Mouse (Mus musculus) stomach, embryonic 14.5 days (tissue): ENCODE data around the gene Mettl9. TPM values are rescaled to one million over a fixed set of nuclear protein-coding genes. Genes with fewer than 3 reads are reported as not detected.

Experiments used
- ATAC-seq: fragments of 200-750 bp; cut with Nextera tagmentation; 2 replicates; pipeline ENCODE4 v1.8.0; 2017; ENCODE audit warnings: low read depth, moderate TSS enrichment; ENCODE audit not compliant: insufficient number of reproducible peaks, insufficient read depth, low FRiP score
- H3K27ac ChIP-seq: fragments of 300-500 bp; sonication (generic); 2 replicates; pipeline ENCODE4 v1.5.1; 2014; ENCODE audit warnings: mild to moderate bottlenecking, low read length, moderate library complexity, mixed read lengths
- H3K27me3 ChIP-seq: fragments of 300-500 bp; sonication (generic); 2 replicates; pipeline ENCODE4 v1.6.1; 2014; ENCODE audit warnings: low read length, control low read depth, mixed read lengths; ENCODE audit not compliant: control insufficient read depth, insufficient read depth
- H3K36me3 ChIP-seq: fragments of 300-500 bp; sonication (generic); 2 replicates; pipeline ENCODE4 v1.6.1; 2014; ENCODE audit warnings: mild to moderate bottlenecking, control low read depth, low read length, moderate library complexity, mixed read lengths; ENCODE audit not compliant: control insufficient read depth, insufficient read depth
- H3K4me1 ChIP-seq: fragments of 300-500 bp; sonication (generic); 2 replicates; pipeline ENCODE4 v1.6.1; 2014; ENCODE audit warnings: low read length, control low read depth, mixed read lengths; ENCODE audit not compliant: control insufficient read depth, insufficient read depth
- H3K4me2 ChIP-seq: fragments of 300-500 bp; sonication (generic); replicated peaks from 2 replicates; pipeline ENCODE4 v1.6.1; 2014; ENCODE audit warnings: low read depth, low read length, control low read depth
- H3K4me3 ChIP-seq: fragments of 300-500 bp; sonication (generic); 2 replicates; pipeline ENCODE4 v1.5.1; 2014; ENCODE audit warnings: low read depth, low read length, control low read depth
- H3K9ac ChIP-seq: fragments of 300-500 bp; sonication (generic); replicated peaks from 2 replicates; pipeline ENCODE4 v1.6.1; 2014; ENCODE audit warnings: low read depth, mild to moderate bottlenecking, control low read depth, low read length, moderate library complexity, mixed read lengths
- H3K9me3 ChIP-seq: fragments of 300-500 bp; sonication (generic); 2 replicates; pipeline ENCODE4 v1.6.1; 2016; ENCODE audit warnings: low read depth, low read length, control low read depth; ENCODE audit not compliant: control insufficient read depth
- WGBS: fragments of 180-500 bp; shearing (Covaris S2); extraction: QIAGEN DNeasy Blood & Tissue Kit; methylation state at CpG from one replicate; pipeline ENCODE4 v1.1.7; 2014; 5-methylcytosine and 5-hydroxymethylcytosine counted together
- polyA plus RNA-seq: library from polyadenylated mRNA; unstranded; fragments of >200 nt; fragmentation: Nextera tagmentation; extraction: Ambion mirVana; gene quantifications from 2 replicates; pipeline ENCODE4 v1.2.1, GENCODE M21; 2014

Gene Mettl9
- polyA plus RNA-seq, 1 experiment from 2014 or later: 163 TPM

DNA sequence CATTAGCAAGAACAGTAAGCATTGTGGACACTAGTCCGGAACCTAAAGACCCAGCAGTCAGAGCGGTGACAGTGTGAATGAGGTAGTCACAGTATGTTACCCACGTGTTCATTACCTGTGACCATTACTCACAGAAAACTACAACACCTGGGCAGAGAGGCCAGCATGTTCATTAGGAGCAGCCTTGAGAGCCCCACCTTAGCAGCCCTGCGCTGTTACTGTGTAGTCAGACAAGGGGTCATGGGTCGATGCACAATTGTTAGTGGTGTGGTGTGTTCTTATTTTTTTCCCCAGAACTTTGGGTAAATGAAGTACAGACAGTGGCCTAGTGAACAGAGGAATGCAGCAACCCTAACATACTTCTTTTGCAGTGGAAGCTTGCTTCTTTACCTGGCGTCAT lies 43.1 kb downstream of the Mettl9 start:
- Histone ChIP-seq H3K4me1 (no peaks in the 10 kb centered on the region), H3K4me2 (no peak overlapping the region), H3K27ac (no peak overlapping the region), H3K4me3 (no peak overlapping the region), H3K9ac (no peak overlapping the region), H3K9me3 (no peaks in the 10 kb centered on the region), H3K36me3 (peaks cover 22% of the 10 kb centered on the region), H3K27me3 (no peaks in the 10 kb centered on the region)
- ATAC-seq: no peak
- WGBS: 89% methylated on average over 6 of the region's 6 CpGs

DNA sequence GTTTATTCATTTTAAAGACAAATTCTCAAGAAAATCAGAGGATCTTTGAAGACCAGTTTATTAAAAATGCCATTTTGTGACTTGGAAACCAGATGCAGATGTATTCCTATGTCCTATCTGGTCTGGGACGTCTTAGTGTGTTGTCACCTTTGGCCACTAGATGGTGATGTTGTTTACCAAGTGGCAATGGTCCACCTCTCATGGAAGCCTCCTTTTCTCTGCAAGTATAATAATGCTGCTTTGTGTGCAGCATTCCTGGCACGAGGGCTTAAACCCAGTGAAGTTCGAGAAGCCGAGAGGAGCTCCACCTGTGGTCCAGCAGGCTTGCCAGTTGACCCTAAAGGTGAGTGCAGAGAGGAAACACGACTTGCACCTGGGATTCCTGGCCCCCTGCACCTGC lies 43.6 kb downstream of the Mettl9 start:
- no peak overlapping the region for H3K4me2 ChIP-seq
- H3K9ac ChIP-seq: no peak overlapping the region
- no peak overlapping the region for H3K27ac ChIP-seq
- peaks cover 22% of the 10 kb centered on the region for H3K36me3 ChIP-seq
- 37% methylated on average over 5 of the region's 5 CpGs for WGBS
- no peaks in the 10 kb centered on the region for H3K9me3 ChIP-seq
- H3K4me3 ChIP-seq: no peak overlapping the region
- H3K27me3 ChIP-seq: no peaks in the 10 kb centered on the region
- H3K4me1 ChIP-seq: no peaks in the 10 kb centered on the region
- ATAC-seq: no peak; the same call in 1 of the 2 replicates

DNA sequence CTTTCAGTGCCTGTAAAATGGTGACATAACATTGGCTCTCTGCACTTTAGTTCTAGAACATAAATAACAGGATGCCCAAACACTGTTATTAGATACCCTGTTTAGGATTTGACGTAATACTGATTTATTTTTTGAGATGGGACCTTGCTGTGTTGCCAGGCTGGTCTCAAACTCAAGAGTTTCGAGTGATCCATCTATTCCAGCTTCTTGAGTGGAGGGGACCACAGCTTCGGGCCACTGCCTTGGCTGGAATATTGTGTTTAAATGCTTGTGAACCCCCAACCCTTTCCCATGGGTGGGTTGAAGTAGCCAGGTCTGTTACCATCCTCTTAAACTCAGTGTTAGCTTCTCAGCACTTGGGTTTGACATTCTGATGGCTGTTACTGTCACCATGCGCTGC lies 47.1 kb downstream of the Mettl9 start, which contains the start of gene Otoa:
Gene Otoa, plus strand, starts transcription at position 301 of the 400 bp plus-strand sequence.
- Histone ChIP-seq H3K27me3 (no peaks in the 10 kb centered on the region), H3K4me2 (no peak within 1 kb of the TSS), H3K36me3 (peaks cover 14% of the 10 kb centered on the region), H3K9ac (no peak within 1 kb of the TSS), H3K4me3 (no peak within 1 kb of the TSS), H3K27ac (no peak within 1 kb of the TSS), H3K9me3 (no peaks in the 10 kb centered on the region), H3K4me1 (no peaks in the 10 kb centered on the region)
- 81% methylated on average over 4 of the region's 4 CpGs for WGBS
- ATAC-seq: no peak

DNA sequence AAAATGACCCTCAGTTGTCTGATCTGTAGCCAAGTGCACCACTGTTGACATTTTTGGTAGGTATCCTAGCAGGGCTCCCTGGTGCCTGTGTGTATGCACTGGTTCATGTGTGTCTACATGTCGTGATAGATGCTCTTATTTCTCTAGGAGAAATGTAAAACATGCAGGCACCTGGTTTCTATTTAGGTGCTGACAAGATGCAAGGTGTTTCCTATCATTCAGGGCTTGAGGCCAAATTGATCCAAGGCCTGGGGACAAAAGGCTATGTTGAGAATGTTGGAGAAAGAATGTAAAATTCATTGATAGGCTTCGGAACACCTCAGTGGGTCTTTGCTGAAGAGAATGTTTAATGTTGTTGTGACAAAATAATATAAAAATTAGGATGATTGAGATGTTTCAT lies 47.6 kb downstream of the Mettl9 start:
- WGBS: 75% methylated on average over 2 of the region's 2 CpGs
- H3K27me3 ChIP-seq: no peaks in the 10 kb centered on the region
- no peaks in the 10 kb centered on the region for H3K4me1 ChIP-seq
- no peak overlapping the region for H3K4me2 ChIP-seq
- no peak overlapping the region for H3K27ac ChIP-seq
- no peak overlapping the region for H3K4me3 ChIP-seq
- peaks cover 12% of the 10 kb centered on the region for H3K36me3 ChIP-seq
- no peak for ATAC-seq
- H3K9me3 ChIP-seq: no peaks in the 10 kb centered on the region
- H3K9ac ChIP-seq: no peak overlapping the region

GRCm38 (mm10) chr7:121082949-121083513 lies 48.8 kb downstream of the Mettl9 start:
- no peak overlapping the region for H3K27ac ChIP-seq
- no peaks in the 10 kb centered on the region for H3K9me3 ChIP-seq
- WGBS: 66% methylated on average over 9 of the region's 9 CpGs
- H3K36me3 ChIP-seq: peaks cover 7% of the 10 kb centered on the region
- H3K4me3 ChIP-seq: no peak overlapping the region
- no peaks in the 10 kb centered on the region for H3K4me1 ChIP-seq
- H3K9ac ChIP-seq: no peak overlapping the region
- H3K27me3 ChIP-seq: no peaks in the 10 kb centered on the region
- H3K4me2 ChIP-seq: no peak overlapping the region
- no peak; the same call in 1 of the 2 replicates for ATAC-seq

DNA sequence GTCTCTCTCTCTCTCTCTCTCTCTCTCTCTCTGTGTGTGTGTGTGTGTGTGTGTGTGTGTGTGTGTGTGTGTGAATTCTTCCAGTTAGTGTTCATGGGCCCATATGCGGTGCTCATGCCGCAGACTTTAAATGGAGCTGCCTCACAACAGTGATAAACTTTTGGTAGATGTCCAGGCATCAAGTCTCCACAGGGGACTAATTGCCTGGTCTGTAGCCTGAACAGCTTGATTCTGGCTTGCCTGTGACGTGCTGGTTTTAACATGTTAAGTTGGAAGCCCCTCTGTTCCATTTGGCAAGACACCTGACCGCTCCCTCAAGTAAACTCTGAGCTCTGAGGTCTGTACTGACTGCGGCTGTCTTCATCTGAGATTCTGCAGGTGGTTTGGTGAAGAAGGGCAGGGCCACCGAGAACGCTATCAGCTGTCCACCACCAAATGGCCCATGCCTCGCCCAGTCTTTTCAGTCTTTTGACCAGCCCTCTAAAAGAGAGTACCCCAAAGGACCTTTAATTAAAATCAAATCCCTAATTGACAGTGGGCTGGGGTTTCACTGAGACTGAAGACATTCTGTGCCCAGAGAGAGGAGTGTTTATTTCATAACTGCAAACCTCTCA lies 50.7 kb downstream of the Mettl9 start:
- Histone ChIP-seq H3K36me3 (no peaks in the 10 kb centered on the region), H3K4me2 (no peak overlapping the region), H3K4me1 (no peaks in the 10 kb centered on the region), H3K27ac (no peak overlapping the region), H3K9ac (no peak overlapping the region), H3K27me3 (no peaks in the 10 kb centered on the region), H3K4me3 (no peak overlapping the region), H3K9me3 (no peaks in the 10 kb centered on the region)
- 56% methylated on average over 8 of the region's 8 CpGs for WGBS
- no peak for ATAC-seq

DNA sequence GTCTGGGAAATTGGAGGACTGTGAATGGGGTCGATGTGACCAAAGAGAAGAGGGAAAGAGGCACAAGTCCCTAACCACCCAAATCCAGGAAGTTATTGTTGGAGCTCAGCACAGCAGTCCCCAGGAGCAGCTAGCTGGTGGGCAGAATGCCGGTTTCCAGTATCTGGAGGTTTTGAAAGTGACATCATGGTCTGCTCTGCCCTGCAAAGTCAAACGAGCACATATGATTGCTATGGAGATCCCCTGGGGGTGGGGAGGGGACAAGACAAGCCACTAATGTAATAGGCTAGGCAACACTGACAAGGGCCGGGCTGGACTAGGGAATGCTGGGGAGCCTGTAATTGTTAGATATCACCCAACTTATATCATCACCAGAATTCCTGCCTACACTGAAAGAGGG lies 51.3 kb downstream of the Mettl9 start:
- Histone ChIP-seq H3K27me3 (no peaks in the 10 kb centered on the region), H3K4me1 (no peaks in the 10 kb centered on the region), H3K4me3 (no peak overlapping the region), H3K9me3 (no peaks in the 10 kb centered on the region), H3K27ac (no peak overlapping the region), H3K36me3 (no peaks in the 10 kb centered on the region), H3K9ac (no peak overlapping the region), H3K4me2 (no peak overlapping the region)
- 37% methylated on average over 4 of the region's 4 CpGs for WGBS
- ATAC-seq: no peak

GRCm38 (mm10) chr7:121088745-121089144 lies 54.5 kb downstream of the Mettl9 start:
- Histone ChIP-seq H3K9me3 (no peaks in the 10 kb centered on the region), H3K4me3 (no peak overlapping the region), H3K36me3 (no peaks in the 10 kb centered on the region), H3K4me1 (no peaks in the 10 kb centered on the region), H3K27me3 (no peaks in the 10 kb centered on the region), H3K9ac (no peak overlapping the region), H3K27ac (no peak overlapping the region), H3K4me2 (no peak overlapping the region)
- ATAC-seq: no peak
- WGBS: 74% methylated on average over 5 of the region's 5 CpGs

DNA sequence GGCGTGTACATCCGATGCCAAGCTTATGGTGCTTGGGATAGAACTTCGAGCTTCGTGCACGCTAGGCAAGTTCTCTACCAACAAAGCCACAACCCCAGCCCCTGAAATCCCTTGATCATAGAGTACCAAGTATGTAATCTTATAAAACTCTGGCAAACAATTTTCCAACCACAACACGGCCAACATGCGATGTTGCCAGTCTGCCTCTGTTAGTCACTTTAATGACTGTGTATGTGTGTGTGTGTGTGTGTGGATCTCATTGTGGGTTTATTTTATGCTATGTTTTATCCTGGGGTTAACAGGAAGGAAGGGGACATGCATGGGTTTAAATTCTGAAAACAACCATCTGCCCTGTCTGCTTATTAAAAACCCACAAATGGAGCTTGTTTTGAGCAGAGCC lies 56.5 kb downstream of the Mettl9 start:
- 85% methylated on average over 7 of the region's 7 CpGs for WGBS
- H3K4me3 ChIP-seq: no peak overlapping the region
- no peaks in the 10 kb centered on the region for H3K36me3 ChIP-seq
- H3K4me1 ChIP-seq: no peaks in the 10 kb centered on the region
- no peak overlapping the region for H3K9ac ChIP-seq
- no peak for ATAC-seq
- H3K9me3 ChIP-seq: no peaks in the 10 kb centered on the region
- H3K4me2 ChIP-seq: no peak overlapping the region
- no peak overlapping the region for H3K27ac ChIP-seq
- H3K27me3 ChIP-seq: no peaks in the 10 kb centered on the region
